Mouse (Mus musculus) hindbrain, embryonic 15.5 days (tissue): Measurements from ENCODE around the gene Prr3. TPM values are rescaled to one million over a fixed set of nuclear protein-coding genes. Genes with fewer than 3 reads are reported as not detected.
"Not testable (repeated sequence)": the region's sequence is repeated elsewhere in the genome, so short reads cannot be mapped to it uniquely, and the experiment has no call there.

Experiments
- ATAC-seq: fragments of 200-750 bp; cut with Nextera tagmentation; 2 replicates; pipeline ENCODE4 v1.8.0; 2017; ENCODE audit warnings: low read depth, moderate number of reproducible peaks, moderate TSS enrichment; ENCODE audit not compliant: low FRiP score
- H3K27ac ChIP-seq: fragments of 300-500 bp; sonication (generic); replicated peaks from 2 replicates; pipeline ENCODE4 v1.5.1; 2015; ENCODE audit warnings: mild to moderate bottlenecking, inconsistent platforms
- H3K27me3 ChIP-seq: fragments of 300-500 bp; sonication (generic); 2 replicates; pipeline ENCODE4 v1.6.1; 2015; ENCODE audit warnings: control low read depth, inconsistent platforms
- H3K36me3 ChIP-seq: fragments of 300-500 bp; sonication (generic); 2 replicates; pipeline ENCODE4 v1.6.1; 2015; ENCODE audit warnings: control low read depth, inconsistent platforms
- H3K4me1 ChIP-seq: fragments of 300-500 bp; sonication (generic); replicated peaks from 2 replicates; pipeline ENCODE4 v1.6.1; 2015; ENCODE audit warnings: control low read depth, inconsistent platforms
- H3K4me2 ChIP-seq: fragments of 300-500 bp; sonication (generic); 2 replicates; pipeline ENCODE4 v1.6.1; 2015; ENCODE audit warnings: moderate library complexity, mild to moderate bottlenecking, inconsistent platforms
- H3K4me3 ChIP-seq: fragments of 300-500 bp; sonication (generic); 2 replicates; pipeline ENCODE4 v1.5.1; 2015; ENCODE audit warnings: mild to moderate bottlenecking, inconsistent platforms
- H3K9ac ChIP-seq: fragments of 300-500 bp; sonication (generic); 2 replicates; pipeline ENCODE4 v1.6.1; 2015; ENCODE audit warnings: inconsistent platforms
- H3K9me3 ChIP-seq: fragments of 300-500 bp; sonication (generic); 2 replicates; pipeline ENCODE4 v1.6.1; 2016; ENCODE audit warnings: control low read depth, inconsistent platforms
- WGBS: fragments of 180-500 bp; shearing (Covaris S2); methylation state at CpG from one replicate; pipeline ENCODE4 v1.1.7; 2015; 5-methylcytosine and 5-hydroxymethylcytosine counted together
- polyA plus RNA-seq: library from polyadenylated mRNA; unstranded; fragments of >200 nt; fragmentation: Nextera tagmentation; extraction: Ambion mirVana; gene quantifications from 2 replicates; pipeline ENCODE4 v1.2.1, GENCODE M21; 2015

Gene Prr3
- polyA plus RNA-seq, 1 experiment from 2014 or later, result 92.9 TPM

GRCm38 (mm10) chr17:35963279-35963678, 16.8 kb downstream of the Prr3 start:
- H3K27ac ChIP-seq, result no peak overlapping the region
- H3K9me3 ChIP-seq, result no peaks in the 10 kb centered on the region
- H3K9ac ChIP-seq, result no peak overlapping the region
- peaks cover 59% of the 10 kb centered on the region for H3K36me3 ChIP-seq
- no peak for ATAC-seq
- peaks cover 9% of the 10 kb centered on the region for H3K4me1 ChIP-seq
- no peak overlapping the region for H3K4me2 ChIP-seq
- no peak overlapping the region for H3K4me3 ChIP-seq
- 87% methylated on average over 10 of the region's 10 CpGs for WGBS
- H3K27me3 ChIP-seq, result no peaks in the 10 kb centered on the region

- Histone ChIP-seq H3K4me3 (no peak overlapping the region), H3K9ac (no peak overlapping the region), H3K36me3 (peaks cover 80% of the 10 kb centered on the region), H3K27me3 (no peaks in the 10 kb centered on the region), H3K4me2 (no peak overlapping the region), H3K27ac (no peak overlapping the region), H3K9me3 (no peaks in the 10 kb centered on the region), H3K4me1 (no peaks in the 10 kb centered on the region)
- no peak for ATAC-seq
- 97% methylated on average over 15 of the region's 15 CpGs for whole genome bisulfite sequencing
These were observed 21.4 kb downstream of the Prr3 start for GRCm38 (mm10) chr17:35958533-35959223.

DNA sequence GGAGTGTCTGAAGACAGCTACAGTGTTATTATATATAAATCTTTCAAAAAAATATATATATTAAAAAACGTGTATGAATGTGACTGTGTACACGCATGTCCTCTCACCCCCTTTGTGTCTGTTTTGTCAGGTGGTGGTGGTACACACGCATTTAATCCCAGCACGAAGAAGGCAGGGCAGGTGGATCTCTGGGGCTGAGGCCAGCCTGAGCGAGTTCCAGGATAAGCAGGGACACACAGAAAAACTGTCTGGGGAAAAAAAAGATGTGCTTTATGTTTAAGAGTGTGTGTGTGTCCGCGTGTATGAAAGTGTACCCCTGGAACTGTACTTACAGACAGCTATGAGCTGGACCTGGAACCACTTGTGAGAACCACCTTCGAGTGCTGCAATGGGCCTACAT, 25.4 kb downstream of the Prr3 start:
- H3K27me3 ChIP-seq, result no peaks in the 10 kb centered on the region
- no peak overlapping the region for H3K9ac ChIP-seq
- H3K36me3 ChIP-seq, result peaks cover 40% of the 10 kb centered on the region
- H3K4me3 ChIP-seq, result no peak overlapping the region
- H3K9me3 ChIP-seq, result no peaks in the 10 kb centered on the region
- 80% methylated on average over 8 of the region's 8 CpGs for WGBS
- H3K4me2 ChIP-seq, result no peak overlapping the region
- no peak overlapping the region for H3K27ac ChIP-seq
- H3K4me1 ChIP-seq, result no peaks in the 10 kb centered on the region
- no peak for ATAC-seq

DNA sequence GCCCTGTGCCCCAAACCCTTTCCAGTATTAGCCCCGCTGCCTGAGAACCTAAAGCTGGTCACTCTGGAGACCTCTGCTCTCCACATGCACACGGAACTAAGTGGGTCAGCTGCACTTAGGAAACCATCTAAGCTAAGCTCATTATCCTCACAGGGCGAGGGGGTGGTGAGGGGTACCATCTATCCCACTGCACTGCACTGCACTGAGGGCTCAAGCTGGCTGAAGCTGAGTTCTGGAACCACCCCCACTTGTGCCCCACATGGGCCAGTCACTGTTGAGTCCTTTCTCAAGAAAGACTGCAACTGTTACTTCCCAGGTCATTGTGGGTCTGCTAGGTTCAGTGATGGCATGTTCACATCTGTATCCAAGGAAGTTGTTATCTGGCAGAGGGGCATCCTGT, 27.5 kb downstream of the Prr3 start:
- H3K4me2 ChIP-seq, H3K4me3 ChIP-seq, H3K27me3 ChIP-seq, H3K4me1 ChIP-seq, H3K27ac ChIP-seq, H3K9ac ChIP-seq, H3K9me3 ChIP-seq: not testable (repeated sequence)
- H3K36me3 ChIP-seq, result peaks cover 19% of the 10 kb centered on the region
- peak; percentile 35; the same call in 1 of the 2 replicates for ATAC-seq
- WGBS, result 84% methylated on average over 3 of the region's 3 CpGs

GRCm38 (mm10) chr17:35950946-35951345, 29.1 kb downstream of the Prr3 start:
- not testable (repeated sequence) for H3K9me3 ChIP-seq, H3K4me2 ChIP-seq, H3K4me1 ChIP-seq, H3K27ac ChIP-seq, ATAC-seq, H3K4me3 ChIP-seq, H3K27me3 ChIP-seq, H3K36me3 ChIP-seq, H3K9ac ChIP-seq

DNA sequence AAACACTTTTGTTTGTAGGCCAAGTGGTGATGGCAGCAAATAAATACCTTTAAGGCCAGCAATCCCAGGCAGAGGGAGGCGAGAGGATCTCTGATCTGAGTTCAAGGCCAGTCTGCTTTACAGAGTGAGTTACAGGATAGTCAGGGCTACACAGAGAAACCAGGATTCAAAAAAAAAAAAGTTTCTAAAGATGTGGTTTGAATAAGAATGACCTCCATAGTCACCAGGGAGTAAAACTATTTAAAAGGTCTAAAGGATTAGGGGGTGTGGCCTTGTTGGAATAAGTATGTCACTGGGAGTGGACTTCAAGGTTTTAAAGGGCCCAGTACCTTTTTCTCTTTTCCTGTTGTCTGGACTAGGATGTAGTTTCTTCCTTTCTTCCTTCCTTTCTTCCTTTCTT, 40.1 kb downstream of the Prr3 start:
- H3K4me2 ChIP-seq, result no peak overlapping the region
- WGBS, result 60% methylated on average over 1 of the region's 1 CpGs
- no peak overlapping the region for H3K9ac ChIP-seq
- H3K9me3 ChIP-seq, result no peaks in the 10 kb centered on the region
- no peak overlapping the region for H3K27ac ChIP-seq
- H3K4me1 ChIP-seq, result no peaks in the 10 kb centered on the region
- no peaks in the 10 kb centered on the region for H3K27me3 ChIP-seq
- no peak overlapping the region for H3K4me3 ChIP-seq
- H3K36me3 ChIP-seq, result no peaks in the 10 kb centered on the region
- no peak for ATAC-seq

DNA sequence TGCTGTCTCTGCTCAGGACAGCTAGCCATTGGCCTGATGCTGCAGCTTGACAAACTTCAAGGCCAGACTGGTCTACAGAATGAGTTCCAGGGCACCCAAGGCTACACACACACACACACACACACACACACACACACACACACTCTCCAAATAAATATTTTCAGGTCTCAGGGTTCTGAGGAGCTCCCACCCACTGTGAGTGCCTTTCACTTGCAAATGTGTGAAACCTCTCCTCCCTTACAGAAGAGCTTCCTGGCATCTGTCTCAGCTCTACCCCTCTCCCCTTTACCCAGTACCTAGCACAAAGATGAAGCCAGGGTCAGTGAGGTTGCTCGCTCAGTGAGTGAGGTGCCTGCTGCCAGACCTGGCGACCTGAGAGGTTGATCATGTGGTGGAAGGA, 40.9 kb downstream of the Prr3 start:
- 58% methylated on average over 2 of the region's 2 CpGs for WGBS
- no peak overlapping the region for H3K27ac ChIP-seq
- no peak overlapping the region for H3K4me3 ChIP-seq
- H3K36me3 ChIP-seq, result no peaks in the 10 kb centered on the region
- H3K4me1 ChIP-seq, result no peaks in the 10 kb centered on the region
- no peak for ATAC-seq
- H3K4me2 ChIP-seq, result no peak overlapping the region
- no peaks in the 10 kb centered on the region for H3K27me3 ChIP-seq
- no peak overlapping the region for H3K9ac ChIP-seq
- H3K9me3 ChIP-seq, result no peaks in the 10 kb centered on the region

DNA sequence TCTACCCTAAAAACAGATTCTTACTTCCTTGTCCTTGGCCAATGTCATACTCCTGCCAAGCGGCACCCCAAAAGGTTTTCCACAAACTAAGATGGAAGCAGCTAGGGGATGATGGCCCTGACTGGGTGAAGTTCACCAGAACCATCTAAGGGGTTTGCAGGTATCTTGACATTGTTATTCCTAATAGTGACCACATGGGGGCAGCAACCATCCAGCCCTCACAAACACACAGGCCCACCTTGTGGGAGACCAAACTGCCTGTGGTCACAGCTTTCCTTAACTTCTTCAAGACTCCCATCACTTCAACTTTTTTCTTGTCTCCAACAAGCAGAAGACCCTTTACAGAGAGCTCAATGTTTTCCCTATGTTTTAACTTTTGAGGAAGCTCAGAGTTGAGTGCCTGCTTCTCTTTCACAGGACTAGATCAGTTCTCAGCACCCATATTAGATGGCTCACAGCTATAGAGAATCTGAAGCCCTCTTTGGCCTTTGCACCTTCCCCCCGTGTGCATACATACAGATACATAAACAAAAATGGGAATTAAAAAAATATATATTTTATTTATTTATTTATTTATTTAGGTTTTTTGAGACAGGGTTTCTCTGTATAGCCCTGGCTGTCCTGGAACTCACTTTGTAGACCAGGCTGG, 42.2 kb downstream of the Prr3 start:
- ATAC-seq, result peak; percentile 84; the same call in 1 of the 2 replicates

DNA sequence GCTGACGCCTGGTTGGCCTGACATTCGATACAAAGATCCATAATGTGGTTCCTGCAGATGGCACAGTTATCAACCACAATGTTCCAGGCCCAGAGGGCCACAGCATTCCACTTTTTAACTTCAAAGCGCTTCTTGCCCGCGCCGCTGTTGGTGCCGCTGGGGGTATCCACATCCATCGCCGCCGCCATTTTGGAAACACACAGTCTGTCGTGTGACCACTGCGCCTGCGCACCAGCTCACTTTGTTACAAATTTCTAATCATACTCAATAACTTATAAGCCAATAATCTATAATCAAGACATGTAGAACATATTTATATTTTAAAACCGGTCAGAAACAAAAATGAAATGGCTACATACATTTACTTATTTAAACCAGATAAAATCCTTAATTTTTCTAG, 44.3 kb downstream of the Prr3 start:
- not testable (repeated sequence) for H3K4me2 ChIP-seq, H3K9me3 ChIP-seq, ATAC-seq, H3K9ac ChIP-seq, H3K27me3 ChIP-seq, H3K4me1 ChIP-seq, H3K27ac ChIP-seq, H3K36me3 ChIP-seq, H3K4me3 ChIP-seq
- WGBS, result 87% methylated on average over 14 of the region's 14 CpGs

More for the DNA sequence above, 42.2 kb downstream of the Prr3 start:
- no peaks in the 10 kb centered on the region for H3K9me3 ChIP-seq
- H3K27ac ChIP-seq, result no peak overlapping the region
- WGBS, result 52% methylated on average over 2 of the region's 2 CpGs
- no peaks in the 10 kb centered on the region for H3K4me1 ChIP-seq
- no peaks in the 10 kb centered on the region for H3K36me3 ChIP-seq
- no peaks in the 10 kb centered on the region for H3K27me3 ChIP-seq
- no peak overlapping the region for H3K4me2 ChIP-seq
- no peak overlapping the region for H3K9ac ChIP-seq
- H3K4me3 ChIP-seq, result no peak overlapping the region

DNA sequence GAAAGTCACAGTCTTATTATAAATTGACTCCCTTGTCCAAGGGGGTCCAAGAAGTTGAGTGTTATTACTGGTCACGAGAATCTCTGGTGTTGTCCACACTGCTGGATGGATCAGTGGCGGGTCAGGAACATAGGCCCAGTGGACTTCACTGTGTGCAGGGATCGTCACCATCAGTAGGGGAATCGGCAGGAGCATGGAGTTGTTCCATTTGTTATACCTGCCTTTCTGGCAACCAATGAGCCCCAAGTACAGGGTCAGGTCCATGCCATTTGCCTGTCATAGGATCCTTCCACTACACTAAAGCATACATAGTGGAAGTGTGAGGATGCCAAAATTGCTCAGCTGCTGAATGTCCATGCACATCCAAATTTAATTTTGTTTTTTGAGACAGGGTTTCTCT, 47.4 kb downstream of the Prr3 start:
- Histone ChIP-seq H3K9ac (no peak overlapping the region), H3K4me2 (no peak overlapping the region), H3K27me3 (no peaks in the 10 kb centered on the region), H3K36me3 (peaks cover 34% of the 10 kb centered on the region), H3K4me3 (no peak overlapping the region), H3K4me1 (no peaks in the 10 kb centered on the region), H3K27ac (no peak overlapping the region), H3K9me3 (no peaks in the 10 kb centered on the region)
- 89% methylated on average over 4 of the region's 4 CpGs for WGBS
- ATAC-seq, result no peak

GRCm38 (mm10) chr17:35930627-35931026, 49.4 kb downstream of the Prr3 start:
- Histone ChIP-seq H3K9me3 (no peaks in the 10 kb centered on the region), H3K4me1 (no peaks in the 10 kb centered on the region), H3K9ac (no peak overlapping the region), H3K4me3 (no peak overlapping the region), H3K4me2 (no peak overlapping the region), H3K36me3 (peaks cover 50% of the 10 kb centered on the region), H3K27ac (no peak overlapping the region), H3K27me3 (no peaks in the 10 kb centered on the region)
- 0 out of 2 replicates have a peak, but pooled peaks have one; percentile 21 for ATAC-seq
- 97% methylated on average over 12 of the region's 12 CpGs for WGBS

DNA sequence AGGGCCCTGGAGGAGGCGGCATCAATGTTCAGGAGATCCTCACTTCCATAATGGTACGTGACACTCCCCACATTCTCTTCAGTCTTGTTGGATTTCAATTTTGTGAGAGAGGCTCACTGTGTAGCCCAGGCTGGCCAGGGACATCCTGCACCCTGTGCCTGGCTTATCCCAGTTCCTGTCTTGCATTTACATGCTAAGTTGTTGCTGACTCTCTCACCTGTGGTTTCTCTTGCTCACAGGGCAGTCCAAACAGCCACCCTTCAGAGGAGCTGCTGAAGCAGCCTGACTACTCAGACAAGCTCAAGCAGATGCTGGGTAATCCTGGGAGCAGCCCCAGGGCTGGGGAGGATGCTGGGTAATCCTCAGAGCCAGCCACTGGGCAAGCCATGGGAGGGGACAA, 50.5 kb downstream of the Prr3 start:
- Histone ChIP-seq H3K4me1 (no peaks in the 10 kb centered on the region), H3K27me3 (no peaks in the 10 kb centered on the region), H3K4me2 (no peak overlapping the region), H3K27ac (no peak overlapping the region), H3K4me3 (no peak overlapping the region), H3K9me3 (no peaks in the 10 kb centered on the region), H3K36me3 (peaks cover 61% of the 10 kb centered on the region), H3K9ac (no peak overlapping the region)
- 95% methylated on average over 2 of the region's 2 CpGs for WGBS
- ATAC-seq, result no peak

DNA sequence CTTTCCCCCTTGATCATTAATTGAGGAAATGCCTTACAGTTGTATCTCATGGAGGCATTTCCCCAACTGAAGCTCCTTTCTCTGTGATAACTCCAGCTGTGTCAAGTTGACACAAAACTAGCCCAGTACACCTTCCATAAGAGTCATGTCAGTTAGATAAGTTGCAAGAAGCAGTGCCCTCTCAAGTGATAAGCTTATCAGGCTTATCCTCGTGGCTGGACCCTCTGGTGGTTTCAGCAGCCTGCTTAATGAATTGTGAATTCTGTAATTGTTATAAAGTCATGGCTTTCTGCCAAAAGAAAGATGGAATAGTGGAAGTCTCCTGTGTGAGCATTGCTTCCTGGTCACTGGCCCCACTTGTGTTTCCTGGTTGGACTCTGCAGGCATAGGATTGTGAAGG, 52.6 kb downstream of the Prr3 start:
- Histone ChIP-seq H3K36me3 (peaks cover 72% of the 10 kb centered on the region), H3K27ac (no peak overlapping the region), H3K4me3 (no peak overlapping the region), H3K4me1 (peaks cover 2% of the 10 kb centered on the region), H3K4me2 (no peak overlapping the region), H3K9ac (no peak overlapping the region), H3K27me3 (no peaks in the 10 kb centered on the region), H3K9me3 (no peaks in the 10 kb centered on the region)
- ATAC-seq, result no peak
- 64% methylated on average over 1 of the region's 1 CpGs for WGBS
